Mouse (Mus musculus): ENCODE measurements around the gene Ranbp3. TPM values are rescaled to one million over a fixed set of nuclear protein-coding genes. Genes with fewer than 3 reads are reported as not detected.

Ranbp3 gene
- polyA plus RNA-seq, 1 experiment from 2014 or later: 119 TPM

GRCm38 (mm10) chr17:56634023-56634422 is 39.1 kb upstream of the Ranbp3 start:
- Histone ChIP-seq H3K27ac (ENCODE audit: low read depth, low read length) (no peak overlapping the region), H3K4me2 (ENCODE audit: low read depth) (no peak overlapping the region), H3K4me1 (ENCODE audit: control insufficient read depth, insufficient read depth, low read length) (no peaks in the 10 kb centered on the region), H3K36me3 (ENCODE audit: control insufficient read depth, insufficient read depth, low read length) (no peaks in the 10 kb centered on the region), H3K9me3 (ENCODE audit: control insufficient read depth, low read length) (no peaks in the 10 kb centered on the region), H3K9ac (ENCODE audit: low read length) (no peak overlapping the region), H3K27me3 (ENCODE audit: control insufficient read depth, insufficient read depth, low read length) (no peaks in the 10 kb centered on the region), H3K4me3 (ENCODE audit: low read depth, low read length) (no peak overlapping the region)
- ATAC-seq (ENCODE audit: insufficient read depth, low FRiP score, low TSS enrichment): no peak
- no peak for DNase-seq (ENCODE audit: low spot score)
- 86% methylated on average over 6 of the region's 6 CpGs for WGBS

- 84% methylated on average over 4 of the region's 4 CpGs for whole genome bisulfite sequencing
- no peaks in the 10 kb centered on the region for H3K4me1 ChIP-seq (ENCODE audit: control insufficient read depth, insufficient read depth, low read length)
- no peak overlapping the region for H3K9ac ChIP-seq (ENCODE audit: low read length)
- H3K27ac ChIP-seq (ENCODE audit: low read depth, low read length): no peak overlapping the region
- H3K4me3 ChIP-seq (ENCODE audit: low read depth, low read length): no peak overlapping the region
- ATAC-seq (ENCODE audit: insufficient read depth, low FRiP score, low TSS enrichment): no peak
- DNase-seq (ENCODE audit: low spot score): no peak
- H3K27me3 ChIP-seq (ENCODE audit: control insufficient read depth, insufficient read depth, low read length): no peaks in the 10 kb centered on the region
- no peaks in the 10 kb centered on the region for H3K36me3 ChIP-seq (ENCODE audit: control insufficient read depth, insufficient read depth, low read length)
- no peaks in the 10 kb centered on the region for H3K9me3 ChIP-seq (ENCODE audit: control insufficient read depth, low read length)
- H3K4me2 ChIP-seq (ENCODE audit: low read depth): no peak overlapping the region
Observed at GRCm38 (mm10) chr17:56643237-56643636, 29.9 kb upstream of the Ranbp3 start.

GRCm38 (mm10) chr17:56647546-56647945 is 25.5 kb upstream of the Ranbp3 start:
- Histone ChIP-seq H3K4me1 (ENCODE audit: control insufficient read depth, insufficient read depth, low read length) (no peaks in the 10 kb centered on the region), H3K27ac (ENCODE audit: low read depth, low read length) (no peak overlapping the region), H3K9ac (ENCODE audit: low read length) (no peak overlapping the region), H3K27me3 (ENCODE audit: control insufficient read depth, insufficient read depth, low read length) (no peaks in the 10 kb centered on the region), H3K9me3 (ENCODE audit: control insufficient read depth, low read length) (no peaks in the 10 kb centered on the region), H3K36me3 (ENCODE audit: control insufficient read depth, insufficient read depth, low read length) (no peaks in the 10 kb centered on the region), H3K4me2 (ENCODE audit: low read depth) (no peak overlapping the region), H3K4me3 (ENCODE audit: low read depth, low read length) (no peak overlapping the region)
- 78% methylated on average over 9 of the region's 13 CpGs for WGBS
- ATAC-seq (ENCODE audit: insufficient read depth, low FRiP score, low TSS enrichment): no peak
- DNase-seq (ENCODE audit: low spot score): no peak

GRCm38 (mm10) chr17:56651801-56652200 is 21.3 kb upstream of the Ranbp3 start:
- H3K27ac ChIP-seq (ENCODE audit: low read depth, low read length): no peak overlapping the region
- no peaks in the 10 kb centered on the region for H3K27me3 ChIP-seq (ENCODE audit: control insufficient read depth, insufficient read depth, low read length)
- no peak overlapping the region for H3K4me3 ChIP-seq (ENCODE audit: low read depth, low read length)
- no peak for DNase-seq (ENCODE audit: low spot score)
- H3K9ac ChIP-seq (ENCODE audit: low read length): no peak overlapping the region
- WGBS: 29% methylated on average over 10 of the region's 10 CpGs
- no peak for ATAC-seq (ENCODE audit: insufficient read depth, low FRiP score, low TSS enrichment)
- H3K4me1 ChIP-seq (ENCODE audit: control insufficient read depth, insufficient read depth, low read length): no peaks in the 10 kb centered on the region
- H3K36me3 ChIP-seq (ENCODE audit: control insufficient read depth, insufficient read depth, low read length): no peaks in the 10 kb centered on the region
- H3K4me2 ChIP-seq (ENCODE audit: low read depth): no peak overlapping the region
- no peaks in the 10 kb centered on the region for H3K9me3 ChIP-seq (ENCODE audit: control insufficient read depth, low read length)

GRCm38 (mm10) chr17:56654771-56655170 is 18.3 kb upstream of the Ranbp3 start:
- DNase-seq (ENCODE audit: low spot score): no peak
- no peaks in the 10 kb centered on the region for H3K27me3 ChIP-seq (ENCODE audit: control insufficient read depth, insufficient read depth, low read length)
- no peak overlapping the region for H3K4me3 ChIP-seq (ENCODE audit: low read depth, low read length)
- H3K9ac ChIP-seq (ENCODE audit: low read length): no peak overlapping the region
- no peaks in the 10 kb centered on the region for H3K4me1 ChIP-seq (ENCODE audit: control insufficient read depth, insufficient read depth, low read length)
- no peak overlapping the region for H3K4me2 ChIP-seq (ENCODE audit: low read depth)
- H3K36me3 ChIP-seq (ENCODE audit: control insufficient read depth, insufficient read depth, low read length): no peaks in the 10 kb centered on the region
- no peak for ATAC-seq (ENCODE audit: insufficient read depth, low FRiP score, low TSS enrichment)
- H3K27ac ChIP-seq (ENCODE audit: low read depth, low read length): no peak overlapping the region
- WGBS: 73% methylated on average over 2 of the region's 2 CpGs
- no peaks in the 10 kb centered on the region for H3K9me3 ChIP-seq (ENCODE audit: control insufficient read depth, low read length)

- 87% methylated on average over 3 of the region's 3 CpGs for WGBS
Observed at GRCm38 (mm10) chr17:56655311-56655710, 17.8 kb upstream of the Ranbp3 start.

GRCm38 (mm10) chr17:56656171-56656570 is 16.9 kb upstream of the Ranbp3 start:
- Histone ChIP-seq H3K27me3 (ENCODE audit: control insufficient read depth, insufficient read depth, low read length) (no peaks in the 10 kb centered on the region), H3K4me1 (ENCODE audit: control insufficient read depth, insufficient read depth, low read length) (no peaks in the 10 kb centered on the region), H3K27ac (ENCODE audit: low read depth, low read length) (no peak overlapping the region), H3K4me2 (ENCODE audit: low read depth) (no peak overlapping the region), H3K36me3 (ENCODE audit: control insufficient read depth, insufficient read depth, low read length) (no peaks in the 10 kb centered on the region), H3K9me3 (ENCODE audit: control insufficient read depth, low read length) (no peaks in the 10 kb centered on the region), H3K4me3 (ENCODE audit: low read depth, low read length) (no peak overlapping the region), H3K9ac (ENCODE audit: low read length) (no peak overlapping the region)
- no peak for DNase-seq (ENCODE audit: low spot score)
- WGBS: 88% methylated on average over 6 of the region's 6 CpGs
- ATAC-seq (ENCODE audit: insufficient read depth, low FRiP score, low TSS enrichment): no peak

More at GRCm38 (mm10) chr17:56655311-56655710, 17.8 kb upstream of the Ranbp3 start:
- Histone ChIP-seq H3K36me3 (ENCODE audit: control insufficient read depth, insufficient read depth, low read length) (no peaks in the 10 kb centered on the region), H3K9me3 (ENCODE audit: control insufficient read depth, low read length) (no peaks in the 10 kb centered on the region), H3K4me3 (ENCODE audit: low read depth, low read length) (no peak overlapping the region), H3K4me2 (ENCODE audit: low read depth) (no peak overlapping the region), H3K27ac (ENCODE audit: low read depth, low read length) (no peak overlapping the region), H3K27me3 (ENCODE audit: control insufficient read depth, insufficient read depth, low read length) (no peaks in the 10 kb centered on the region), H3K4me1 (ENCODE audit: control insufficient read depth, insufficient read depth, low read length) (no peaks in the 10 kb centered on the region), H3K9ac (ENCODE audit: low read length) (no peak overlapping the region)
- no peak for ATAC-seq (ENCODE audit: insufficient read depth, low FRiP score, low TSS enrichment)
- no peak for DNase-seq (ENCODE audit: low spot score)

GRCm38 (mm10) chr17:56663659-56664058 is 9.4 kb upstream of the Ranbp3 start:
- peak overlapping the region; percentile 32; the same call in 1 of the 2 replicates for H3K9ac ChIP-seq (ENCODE audit: low read length)
- no peak overlapping the region for H3K27ac ChIP-seq (ENCODE audit: low read depth, low read length)

GRCm38 (mm10) chr17:56664333-56664732 is 8.8 kb upstream of the Ranbp3 start:
- peak overlapping the region; percentile 2; the same call in 1 of the 2 replicates for H3K4me2 ChIP-seq (ENCODE audit: low read depth)
- 3% methylated on average over 10 of the region's 10 CpGs for WGBS
- ATAC-seq (ENCODE audit: insufficient read depth, low FRiP score, low TSS enrichment): no peak
- DNase-seq (ENCODE audit: low spot score): peak; percentile 48
- H3K9ac ChIP-seq (ENCODE audit: low read length): peak overlapping the region; percentile 32; the same call in 1 of the 2 replicates
- no peak overlapping the region for H3K27ac ChIP-seq (ENCODE audit: low read depth, low read length)
- no peaks in the 10 kb centered on the region; the same call in 1 of the 2 replicates for H3K27me3 ChIP-seq (ENCODE audit: control insufficient read depth, insufficient read depth, low read length)
- H3K36me3 ChIP-seq (ENCODE audit: control insufficient read depth, insufficient read depth, low read length): no peaks in the 10 kb centered on the region
- no peaks in the 10 kb centered on the region for H3K9me3 ChIP-seq (ENCODE audit: control insufficient read depth, low read length)
- no peak overlapping the region for H3K4me3 ChIP-seq (ENCODE audit: low read depth, low read length)
- peaks cover 6% of the 10 kb centered on the region; the same call in 1 of the 2 replicates for H3K4me1 ChIP-seq (ENCODE audit: control insufficient read depth, insufficient read depth, low read length)

More at GRCm38 (mm10) chr17:56663659-56664058, 9.4 kb upstream of the Ranbp3 start:
- no peaks in the 10 kb centered on the region for H3K9me3 ChIP-seq (ENCODE audit: control insufficient read depth, low read length)
- no peak overlapping the region for H3K4me3 ChIP-seq (ENCODE audit: low read depth, low read length)
- no peak for DNase-seq (ENCODE audit: low spot score)
- no peaks in the 10 kb centered on the region for H3K36me3 ChIP-seq (ENCODE audit: control insufficient read depth, insufficient read depth, low read length)
- peaks cover 6% of the 10 kb centered on the region; the same call in 1 of the 2 replicates for H3K4me1 ChIP-seq (ENCODE audit: control insufficient read depth, insufficient read depth, low read length)
- no peak for ATAC-seq (ENCODE audit: insufficient read depth, low FRiP score, low TSS enrichment)
- H3K4me2 ChIP-seq (ENCODE audit: low read depth): peak overlapping the region; percentile 2; the same call in 1 of the 2 replicates
- H3K27me3 ChIP-seq (ENCODE audit: control insufficient read depth, insufficient read depth, low read length): no peaks in the 10 kb centered on the region; the same call in 1 of the 2 replicates
- 68% methylated on average over 3 of the region's 3 CpGs for WGBS
